17 mouse cellular contexts compared by ENCODE assay signal in the genomic region with DNA sequence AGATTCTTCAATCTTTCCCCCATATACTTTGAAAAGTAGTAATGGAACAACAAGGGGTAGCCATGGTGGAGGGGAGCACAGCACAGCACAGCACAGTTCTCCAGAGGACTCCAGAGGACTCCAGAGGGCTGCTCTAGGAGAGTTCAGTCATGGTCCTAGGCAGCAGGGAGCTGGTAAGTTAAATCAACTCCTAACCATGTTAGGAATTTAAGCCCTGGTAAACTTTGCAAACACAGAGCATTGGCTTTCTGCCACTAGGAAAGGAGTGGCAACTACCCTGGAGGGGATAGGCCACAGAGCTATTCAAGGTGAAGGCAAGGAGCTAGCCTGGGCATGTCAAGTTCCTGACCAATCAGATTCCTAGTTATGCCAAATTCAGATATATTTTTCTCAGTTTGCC. TPM values are rescaled to one million over a fixed set of nuclear protein-coding genes. Genes with fewer than 3 reads are reported as not detected.
A peak's percentile ranks its signal among the peaks of the same experiment; 100 is the strongest.
DNase-seq lines count a peak whose midpoint lies in the region; ATAC-seq and TF ChIP-seq lines count a peak whose summit lies in the region.
"Had no signal": no experiment of that assay in that cellular context is flagged by ENCODE, and none has a peak within 500 bp of the region (broad histone marks: within the 10 kb centered on the region; RNA-seq: fewer than 3 reads in every experiment).

No protein-coding gene starts in this region.

- ATAC-seq in heart, embryonic 15.5 days (replicated peaks; ENCODE audit: insufficient number of reproducible peaks, insufficient read depth, low FRiP score, low read depth) = 0 out of 2 replicates have a peak, but pooled peaks have one; percentile 24
- ATAC-seq in limb, embryonic 14.5 days (ENCODE audit: low FRiP score, low read depth) = no peak
- peak; percentile 65; the same call in 1 of the 2 replicates for ATAC-seq in stomach, embryonic 16.5 days (ENCODE audit: insufficient read depth, low FRiP score)
- ATAC-seq: activated CD4-positive, CD25-positive, alpha-beta regulatory T cell, adult 4 months; forebrain, embryonic 13.5 days; liver, postnatal 0 days; midbrain, embryonic 13.5 days had no signal

- H3K9ac ChIP-seq in heart, embryonic 15.5 days = no peak overlapping the region
- no peak overlapping the region for H3K9ac ChIP-seq in limb, embryonic 14.5 days (ENCODE audit: low read depth, low read length, severe bottlenecking)
- H3K9ac ChIP-seq in stomach, embryonic 16.5 days (ENCODE audit: low read length) = no peak overlapping the region
- H3K9ac ChIP-seq: embryonic facial prominence, embryonic 15.5 days; forebrain, embryonic 13.5 days; liver, postnatal 0 days; midbrain, embryonic 13.5 days had no signal

- TF ChIP-seq CTCF in cerebellum, adult 2 months (IDR thresholded peaks at IDR 0.05; ENCODE audit: borderline replicate concordance, insufficient read depth, low read depth, low read length) = no peak

- no peak for DNase-seq in heart, adult 9 months (ENCODE audit: low spot score in 2 of 2)
- peak; percentile 41 to 76 for DNase-seq in lung, adult 18-20 months
- no peak for DNase-seq in lung, postnatal 4 days
- no peak for DNase-seq in limb, embryonic 14.5 days (ENCODE audit: low spot score)
- DNase-seq in cerebellum, adult 2 months = no peak
- DNase-seq: cerebellum, adult 11 months; kidney, postnatal 25 days; liver, postnatal 0 days; right cerebral cortex, postnatal 14 days; thymus, adult 2 months had no signal

- H3K4me2 ChIP-seq in heart, embryonic 15.5 days = no peak overlapping the region
- no peak overlapping the region for H3K4me2 ChIP-seq in limb, embryonic 14.5 days (replicated peaks; ENCODE audit: low read depth, low read length, severe bottlenecking)
- H3K4me2 ChIP-seq in stomach, embryonic 16.5 days (ENCODE audit: low read depth, low read length) = no peak overlapping the region
- H3K4me2 ChIP-seq: embryonic facial prominence, embryonic 15.5 days; forebrain, embryonic 13.5 days; midbrain, embryonic 13.5 days had no signal

- no peak overlapping the region for H3K4me3 ChIP-seq in heart, embryonic 15.5 days
- no peak overlapping the region for H3K4me3 ChIP-seq in limb, embryonic 14.5 days (replicated peaks; ENCODE audit: low read length)
- H3K4me3 ChIP-seq in stomach, embryonic 16.5 days (replicated peaks; ENCODE audit: low read length) = no peak overlapping the region
- H3K4me3 ChIP-seq in cerebellum, adult 2 months (replicated peaks; ENCODE audit: insufficient read depth, low read depth, low read length) = no peak overlapping the region
- H3K4me3 ChIP-seq: embryonic facial prominence, embryonic 15.5 days; forebrain, embryonic 13.5 days; midbrain, embryonic 13.5 days had no signal

- H3K9me3 ChIP-seq in heart, embryonic 15.5 days (replicated peaks) = no peaks in the 10 kb centered on the region
- H3K9me3 ChIP-seq in limb, embryonic 14.5 days (ENCODE audit: control insufficient read depth, low read length) = no peaks in the 10 kb centered on the region
- no peaks in the 10 kb centered on the region for H3K9me3 ChIP-seq in stomach, embryonic 16.5 days (replicated peaks; ENCODE audit: control insufficient read depth, low read length)
- H3K9me3 ChIP-seq: embryonic facial prominence, embryonic 15.5 days; forebrain, embryonic 13.5 days; midbrain, embryonic 13.5 days had no signal

- H3K27ac ChIP-seq in heart, embryonic 15.5 days = peak overlapping the region; percentile 53; the same call in 1 of the 2 replicates
- H3K27ac ChIP-seq in limb, embryonic 14.5 days (replicated peaks; ENCODE audit: low read depth, low read length) = 0 out of 2 replicates have a peak overlapping the region, but pooled peaks have one; percentile 19
- peak overlapping the region; percentile 47; the same call in 1 of the 2 replicates for H3K27ac ChIP-seq in stomach, embryonic 16.5 days (ENCODE audit: low read length)
- H3K27ac ChIP-seq in cerebellum, adult 2 months (ENCODE audit: insufficient read depth, low read length) = no peak overlapping the region
- H3K27ac ChIP-seq: embryonic facial prominence, embryonic 15.5 days; forebrain, embryonic 13.5 days; midbrain, embryonic 13.5 days had no signal

- H3K36me3 ChIP-seq in heart, embryonic 15.5 days = no peaks in the 10 kb centered on the region
- no peaks in the 10 kb centered on the region for H3K36me3 ChIP-seq in limb, embryonic 14.5 days (ENCODE audit: control insufficient read depth, insufficient read depth, low read length)
- no peaks in the 10 kb centered on the region for H3K36me3 ChIP-seq in stomach, embryonic 16.5 days (ENCODE audit: control insufficient read depth, insufficient read depth, low read length)
- H3K36me3 ChIP-seq: embryonic facial prominence, embryonic 15.5 days; midbrain, embryonic 13.5 days had no signal

- TF ChIP-seq POLR2A in limb, embryonic 14.5 days (IDR thresholded peaks at IDR 0.05; ENCODE audit: borderline replicate concordance, extremely low read depth, insufficient read depth, insufficient read length) = no peak
- TF ChIP-seq POLR2A in cerebellum, adult 2 months (IDR thresholded peaks at IDR 0.05; ENCODE audit: borderline replicate concordance, insufficient read depth, low read length) = no peak

- H3K4me1 ChIP-seq in heart, embryonic 15.5 days (replicated peaks) = peaks cover 38% of the 10 kb centered on the region
- peaks cover 12% of the 10 kb centered on the region for H3K4me1 ChIP-seq in limb, embryonic 14.5 days (ENCODE audit: control insufficient read depth, insufficient read depth, low read length)
- peaks cover 20% of the 10 kb centered on the region for H3K4me1 ChIP-seq in stomach, embryonic 16.5 days (ENCODE audit: control insufficient read depth, insufficient read depth, low read length)
- H3K4me1 ChIP-seq in cerebellum, adult 2 months (ENCODE audit: control insufficient read depth, insufficient read depth, low read length) = peaks cover 5% of the 10 kb centered on the region
- H3K4me1 ChIP-seq: embryonic facial prominence, embryonic 15.5 days had no signal

- H3K27me3 ChIP-seq in heart, embryonic 15.5 days = no peaks in the 10 kb centered on the region
- no peaks in the 10 kb centered on the region for H3K27me3 ChIP-seq in limb, embryonic 14.5 days (ENCODE audit: control insufficient read depth, insufficient read depth, low read length)
- H3K27me3 ChIP-seq in stomach, embryonic 16.5 days (ENCODE audit: control insufficient read depth, insufficient read depth, low read length) = no peaks in the 10 kb centered on the region
- no peaks in the 10 kb centered on the region for H3K27me3 ChIP-seq in cerebellum, adult 2 months (ENCODE audit: control insufficient read depth, insufficient read depth, low read length)
- H3K27me3 ChIP-seq: embryonic facial prominence, embryonic 15.5 days; forebrain, embryonic 13.5 days had no signal

RNA-seq across cellular contexts. Expression of gene Gm11096, which starts 56.4 kb away (rescaled TPM):
- polyA plus RNA-seq in heart, embryonic 15.5 days (2015; fragmentation: Nextera tagmentation; extraction: Ambion mirVana) = not detected in 2 replicates
- not detected in 2 replicates for polyA plus RNA-seq in limb, embryonic 14.5 days (2012; rRNA removed)
- polyA plus RNA-seq in limb, embryonic 14.5 days (2014; fragmentation: Nextera tagmentation; extraction: Ambion mirVana) = not detected in 2 replicates
- not detected in 2 replicates for polyA plus RNA-seq in stomach, embryonic 16.5 days (2015; fragmentation: Nextera tagmentation; extraction: Ambion mirVana)
- polyA plus RNA-seq in cerebellum, adult 2 months (2012; rRNA removed) = not detected in 2 replicates
- polyA plus RNA-seq: activated CD4-positive, CD25-positive, alpha-beta regulatory T cell, adult 4 months; embryonic facial prominence, embryonic 15.5 days; forebrain, embryonic 13.5 days; limb, embryonic 11.5 days; liver, postnatal 0 days; midbrain, embryonic 13.5 days; thymus, adult 2 months had no signal

Comparison
In these comparisons a context has a peak if more than half of its experiments do, and no peak if none do; other contexts are left out.
1. DNase-seq: peak in lung, adult 18-20 months (2 of 2); none in heart, adult 9 months (0 of 2), lung, postnatal 4 days (0 of 2), limb, embryonic 14.5 days (single experiment) and cerebellum, adult 2 months (0 of 2).